Comparison of ENCODE assay signal across 14 mouse cellular contexts in genomic region chr6:92463768-92464167, GRCm38 (mm10).
A peak's percentile ranks its signal among the peaks of the same experiment; 100 is the strongest.
DNase-seq lines count a peak whose midpoint lies in the region; ATAC-seq lines count a peak whose summit lies in the region.
"Had no signal": no experiment of that assay in that cellular context is flagged by ENCODE, and none has a peak within 500 bp of the region (broad histone marks: within the 10 kb centered on the region; RNA-seq: fewer than 3 reads in every experiment).

No protein-coding gene starts in this region.

- DNase-seq in embryo, embryonic 10.5 days (ENCODE audit: low spot score), result peak; percentile 27
- DNase-seq in embryo, embryonic 11 days, result no peak
- DNase-seq in kidney, adult 11 months, result peak; percentile 40
- DNase-seq in NIH3T3 (ENCODE audit: low read depth), result peak; percentile 84
- DNase-seq in kidney, postnatal 10 days, result peak; percentile 49
- no peak for DNase-seq in testis, postnatal 10 days (ENCODE audit: low spot score)
- DNase-seq in left cerebral cortex, postnatal 10 days (ENCODE audit: extremely low spot score in 1 of 2, low spot score in 2 of 2), result no peak
- DNase-seq: cerebellum, postnatal 25 days; lung, postnatal 36 days had no signal

- no peak for ATAC-seq in kidney, embryonic 16.5 days (ENCODE audit: low FRiP score, low TSS enrichment)
- ATAC-seq: intestine, postnatal 0 days; midbrain, embryonic 15.5 days had no signal

- no peak overlapping the region for H3K4me3 ChIP-seq in kidney, embryonic 16.5 days (ENCODE audit: low read length)
- H3K4me3 ChIP-seq: erythroblast, embryonic 14.5 days; left cerebral cortex, adult 2 months; midbrain, embryonic 15.5 days had no signal

- intact Hi-C loops in left cerebral cortex, postnatal 10 days (cut with DNase I), result no loop called here

- H3K9ac ChIP-seq in kidney, embryonic 16.5 days (replicated peaks; ENCODE audit: low read length), result no peak overlapping the region
- H3K9ac ChIP-seq: midbrain, embryonic 15.5 days had no signal

- no peaks in the 10 kb centered on the region for H3K9me3 ChIP-seq in kidney, embryonic 16.5 days (ENCODE audit: low read length)
- H3K9me3 ChIP-seq: midbrain, embryonic 15.5 days had no signal

- no peak overlapping the region; the same call in 1 of the 2 replicates for H3K27ac ChIP-seq in kidney, embryonic 16.5 days (ENCODE audit: low read length)
- H3K27ac ChIP-seq: left cerebral cortex, adult 2 months; midbrain, embryonic 15.5 days had no signal

- H3K27me3 ChIP-seq in kidney, embryonic 16.5 days (ENCODE audit: insufficient read depth, low read length), result no peaks in the 10 kb centered on the region
- H3K27me3 ChIP-seq: midbrain, embryonic 15.5 days had no signal

- no peak overlapping the region for H3K4me2 ChIP-seq in kidney, embryonic 16.5 days (replicated peaks; ENCODE audit: low read depth, low read length)
- H3K4me2 ChIP-seq: midbrain, embryonic 15.5 days had no signal

- peaks cover 42% of the 10 kb centered on the region for H3K4me1 ChIP-seq in kidney, embryonic 16.5 days (ENCODE audit: insufficient read depth, low read length)

- H3K36me3 ChIP-seq in kidney, embryonic 16.5 days (ENCODE audit: insufficient read depth, low read length), result no peaks in the 10 kb centered on the region
- H3K36me3 ChIP-seq: midbrain, embryonic 15.5 days had no signal

- WGBS in kidney, embryonic 16.5 days, result 29% methylated on average over 9 of the region's 9 CpGs

Comparison
In these comparisons a context has a peak if more than half of its experiments do, and no peak if none do; other contexts are left out.
1. DNase-seq: peak in embryo, embryonic 10.5 days (single experiment), kidney, adult 11 months (single experiment), NIH3T3 (single experiment) and kidney, postnatal 10 days (single experiment); none in embryo, embryonic 11 days (single experiment), testis, postnatal 10 days (single experiment) and left cerebral cortex, postnatal 10 days (0 of 2).